Mouse (Mus musculus) cerebellum, postnatal 4 days (tissue): ENCODE measurements at regions not wholly inside any gene's neighbourhood (a gene's known extent, or its start where the extent isn't known, plus 50 kb on each side); places are given as distances from the start of the nearest gene placed in this dataset.
A peak's percentile ranks its signal among the peaks of the same experiment; 100 is the strongest.
"Not testable (repeated sequence)": the region's sequence is repeated elsewhere in the genome, so short reads cannot be mapped to it uniquely, and the experiment has no call there.

ENCODE experiments used
- DNase-seq, 2 experiments: peaks; one replicate each; pipeline ENCODE4 v3.0.0; 2022; ENCODE audit warnings: low spot score in 2 of 2, mixed read lengths in 1 of 2

DNA sequence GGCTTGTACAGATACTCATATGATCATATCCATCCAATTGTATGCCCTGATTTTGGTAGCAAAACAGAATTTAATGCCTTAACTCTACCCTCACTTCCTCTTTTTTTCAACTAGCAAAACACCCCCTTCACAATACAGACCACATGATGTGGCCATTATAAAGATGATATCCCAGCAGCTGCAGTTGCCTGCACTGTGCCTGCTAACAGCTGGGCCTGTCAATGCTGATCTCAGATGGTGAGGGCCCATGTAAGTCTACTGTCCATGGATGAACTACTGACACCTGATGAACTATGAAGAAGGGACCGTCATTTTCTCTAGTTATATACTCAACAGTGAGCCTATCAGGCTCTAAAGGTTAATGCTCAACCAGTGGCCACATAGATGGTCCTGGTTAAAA lies 191.8 kb upstream of the Fmr1 start:
- no peak for DNase-seq

DNA sequence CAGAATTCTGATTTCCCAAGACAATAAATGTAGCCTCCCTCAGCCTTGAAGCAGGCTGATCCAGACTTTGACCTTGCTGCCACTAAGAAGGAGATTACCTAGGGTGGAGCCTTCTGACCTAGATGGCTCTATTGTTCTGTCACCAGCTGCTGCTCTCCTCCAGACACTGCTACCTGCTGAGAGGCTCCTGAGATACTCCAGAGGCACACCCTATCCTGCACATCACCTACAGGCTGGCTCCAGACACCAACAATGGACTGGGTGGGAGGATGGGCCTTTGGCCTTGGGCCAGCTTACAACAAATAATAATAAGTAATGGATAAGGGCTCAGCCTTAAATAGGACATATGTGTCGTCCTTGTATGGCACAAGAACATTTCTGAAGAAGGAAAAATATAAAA lies 186.3 kb upstream of the Fmr1 start:
- DNase-seq = not testable (repeated sequence)

DNA sequence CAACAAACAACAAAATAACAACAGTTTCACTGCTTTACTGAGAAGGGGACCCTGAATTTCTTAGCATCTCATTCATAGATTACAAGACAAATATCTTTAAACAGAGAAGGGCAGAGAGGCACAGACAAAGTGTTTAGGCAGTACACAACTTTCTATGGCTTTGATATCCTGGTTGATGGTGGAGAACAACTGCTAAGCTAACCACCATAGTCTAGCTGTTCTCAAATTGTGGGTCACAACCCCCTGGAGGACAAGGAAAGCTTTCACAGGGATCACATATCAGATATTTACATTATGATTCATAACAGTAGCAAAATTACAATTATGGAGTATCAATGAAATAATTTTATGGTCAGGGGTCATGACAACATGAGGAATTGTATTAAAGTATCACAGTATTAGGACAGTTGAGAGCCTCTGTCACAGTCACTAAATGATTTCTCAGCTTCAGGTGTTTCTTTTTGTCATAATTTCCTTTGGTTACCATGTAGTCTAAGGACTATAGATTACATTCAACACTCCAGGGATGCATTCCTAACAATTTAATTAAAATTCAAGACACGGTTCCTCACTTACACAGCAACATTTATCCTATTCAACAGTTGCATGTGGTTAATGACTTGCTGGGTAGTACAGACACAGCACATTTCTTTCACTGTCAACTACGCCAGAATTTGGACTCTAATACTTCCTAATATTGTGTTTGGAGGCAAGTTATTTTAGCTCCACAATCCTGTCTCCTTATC lies 183.8 kb upstream of the Fmr1 start:
- DNase-seq = no peak

DNA sequence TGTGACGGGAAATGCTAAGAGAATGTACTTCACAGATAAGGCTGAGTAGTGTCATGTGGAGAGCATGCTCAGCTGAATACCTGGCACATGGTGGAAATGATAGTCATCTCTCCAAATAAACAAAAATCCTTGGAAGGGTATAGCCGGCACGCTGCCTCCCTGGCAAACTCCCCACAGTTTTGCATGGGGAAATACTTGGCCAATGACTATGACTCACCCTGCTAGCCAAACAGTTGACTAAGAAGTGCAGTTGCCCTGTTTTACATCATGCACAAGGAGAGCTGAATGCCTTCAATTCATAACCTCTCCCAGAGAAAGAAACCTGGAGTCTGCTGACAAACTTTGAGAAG lies 183.2 kb upstream of the Fmr1 start:
- peak in 1 of 2 experiments; percentile 1 for DNase-seq

DNA sequence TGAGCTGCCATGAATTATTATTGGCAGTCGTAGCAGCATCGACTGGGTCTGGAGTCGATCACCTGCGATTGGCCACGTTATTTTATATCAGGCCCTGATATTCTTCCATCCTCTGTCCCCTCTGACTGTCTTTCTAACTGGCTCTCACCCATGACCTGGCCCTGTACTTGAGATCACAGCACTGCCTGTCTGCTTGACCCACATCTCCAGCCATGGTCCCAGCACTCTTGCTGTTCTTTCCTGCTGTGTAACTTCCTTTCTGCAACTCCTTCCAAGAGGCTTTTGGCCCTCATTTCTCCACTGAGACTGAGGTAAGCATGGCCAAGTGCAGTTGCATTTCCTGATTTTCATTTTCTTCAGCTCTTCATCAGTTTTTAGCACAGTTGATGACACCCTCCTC lies 182.6 kb upstream of the Fmr1 start:
- no peak for DNase-seq

DNA sequence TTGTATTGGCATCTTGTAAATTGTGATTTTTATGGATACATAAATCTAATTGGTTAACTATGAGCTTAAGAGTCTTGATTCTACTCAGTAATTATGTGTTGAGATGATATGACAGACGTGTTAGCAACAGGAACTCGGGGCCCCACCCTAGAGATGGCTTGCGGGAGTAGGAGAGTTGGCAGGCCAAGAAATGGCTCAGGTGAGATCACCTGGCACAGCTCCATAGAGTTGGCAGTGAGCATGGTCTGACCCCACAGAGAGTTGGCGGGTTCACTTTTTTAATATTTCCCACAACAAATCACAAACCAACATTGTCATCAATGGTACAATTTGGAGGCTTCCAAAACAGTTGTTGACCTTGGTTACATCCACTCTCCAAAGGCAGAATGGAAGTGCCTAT lies 180.5 kb upstream of the Fmr1 start:
- no peak for DNase-seq

DNA sequence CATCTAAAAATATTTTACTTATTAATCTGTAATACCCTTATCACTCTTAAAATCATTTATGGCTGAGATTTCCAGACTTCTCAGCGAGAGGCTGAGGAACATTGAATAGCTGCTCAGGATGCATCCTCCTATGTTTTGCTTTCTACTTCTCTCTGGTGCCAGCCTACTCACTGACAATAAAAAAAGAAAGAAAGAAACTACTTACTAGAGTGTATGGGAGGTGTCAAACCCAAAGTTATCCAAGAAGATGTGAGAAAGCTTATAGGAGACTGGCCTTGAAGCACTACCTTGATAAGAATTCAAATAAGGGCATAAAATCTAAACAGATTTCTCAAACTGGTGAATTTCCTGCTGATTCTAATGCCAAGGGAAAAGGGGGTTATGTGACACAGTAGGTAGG lies 175.4 kb upstream of the Fmr1 start:
- DNase-seq = no peak

DNA sequence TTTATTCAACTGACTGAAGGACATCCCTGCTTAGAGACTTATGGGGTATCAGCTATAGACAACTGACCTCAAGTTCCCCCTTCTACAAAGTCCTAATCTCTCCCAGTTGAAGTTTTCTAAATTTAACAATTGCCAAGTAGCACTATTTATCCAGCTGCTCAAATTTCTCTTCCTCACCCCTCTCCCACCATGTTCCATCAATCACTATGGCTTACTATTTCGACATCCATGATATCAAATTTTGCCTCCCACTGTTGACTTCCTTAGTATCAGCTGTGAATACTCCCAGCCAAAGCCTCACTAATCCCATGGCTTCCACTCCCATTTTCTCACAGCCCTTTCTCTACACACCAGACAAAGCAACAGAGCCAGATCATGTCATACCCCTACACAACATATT lies 170.7 kb upstream of the Fmr1 start:
- DNase-seq = no peak

DNA sequence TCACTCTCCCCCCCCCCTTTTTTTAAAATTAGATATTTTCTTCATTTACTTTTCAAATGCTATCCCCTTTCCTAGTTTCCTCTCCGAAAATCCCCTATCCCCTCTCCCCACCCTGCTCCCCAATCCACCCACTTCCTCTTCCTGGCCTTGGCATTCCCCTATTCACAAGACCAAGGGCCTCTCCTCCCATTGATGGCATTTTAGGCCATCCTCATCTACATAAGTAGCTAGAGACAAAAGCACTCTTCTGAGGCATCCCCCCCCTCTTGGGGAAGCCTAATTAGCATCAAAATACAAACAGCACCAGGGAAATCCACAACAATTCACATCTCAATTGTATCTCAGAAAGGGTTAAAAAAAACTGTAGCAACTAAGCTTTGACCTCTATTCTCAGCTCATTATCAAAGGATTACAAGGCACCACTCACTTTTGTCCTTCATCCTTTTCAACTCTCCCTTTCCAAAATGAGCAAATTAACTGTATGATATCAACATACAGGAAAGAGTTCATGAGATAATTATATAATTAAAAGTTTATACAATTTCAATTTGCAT lies 166.1 kb upstream of the Fmr1 start:
- DNase-seq = no peak

DNA sequence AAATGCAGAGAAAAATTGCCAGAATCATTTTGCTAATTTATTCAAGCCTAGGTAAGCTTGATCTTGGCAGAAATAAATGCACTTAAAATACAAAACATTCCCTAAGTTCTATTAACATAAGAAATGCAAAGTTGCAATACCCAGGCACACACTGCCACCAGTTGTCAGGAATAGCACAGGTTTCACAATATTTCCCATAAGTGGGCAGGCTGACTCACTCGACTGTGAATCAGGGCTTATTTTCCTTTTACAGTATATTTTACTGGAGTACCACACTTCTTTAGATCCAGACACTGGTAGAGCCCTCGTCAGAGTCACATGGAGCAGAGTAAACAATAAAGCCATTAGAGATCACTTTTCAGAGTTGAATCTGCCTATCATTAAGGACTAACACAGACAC lies 131.8 kb upstream of the Fmr1 start:
- no peak for DNase-seq

DNA sequence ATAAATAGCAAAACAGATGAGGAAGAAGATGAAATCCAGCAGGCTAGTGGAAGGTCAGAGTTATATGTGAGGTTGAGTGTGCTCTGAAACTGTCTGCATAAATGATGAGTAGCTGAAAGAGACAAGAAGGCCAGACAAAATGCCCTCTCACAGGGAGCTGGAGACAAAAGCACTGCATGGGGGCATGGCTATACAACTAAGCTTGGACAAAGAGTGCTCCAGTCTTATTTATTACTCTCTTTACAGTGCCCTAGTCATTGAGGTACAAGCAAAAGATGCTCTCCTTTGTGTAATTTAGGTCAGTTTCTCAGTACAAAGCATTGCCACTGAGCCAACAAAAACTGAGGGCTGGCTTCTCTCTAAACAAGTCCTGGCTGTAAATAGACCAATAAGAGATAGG lies 124.3 kb upstream of the Fmr1 start:
- no peak for DNase-seq

DNA sequence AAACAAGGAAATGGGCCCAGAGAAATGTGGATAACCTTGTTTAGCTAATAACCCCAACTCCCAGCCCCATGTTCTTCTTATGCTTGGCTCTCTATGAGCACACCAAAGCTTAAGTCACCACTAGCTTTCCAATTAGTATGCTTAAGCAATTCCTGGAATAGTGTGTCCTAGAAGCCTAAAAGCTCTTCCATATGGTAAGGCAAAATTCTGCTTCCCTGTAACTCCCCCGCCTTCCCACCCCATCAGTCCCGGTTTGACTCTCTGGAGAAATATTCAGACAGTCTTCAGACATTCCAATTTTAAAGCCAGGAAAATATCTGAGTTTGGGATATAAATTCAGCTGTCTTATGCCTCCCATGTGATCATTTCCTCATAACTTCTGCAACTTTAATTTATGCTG lies 120.6 kb upstream of the Fmr1 start:
- DNase-seq = no peak

DNA sequence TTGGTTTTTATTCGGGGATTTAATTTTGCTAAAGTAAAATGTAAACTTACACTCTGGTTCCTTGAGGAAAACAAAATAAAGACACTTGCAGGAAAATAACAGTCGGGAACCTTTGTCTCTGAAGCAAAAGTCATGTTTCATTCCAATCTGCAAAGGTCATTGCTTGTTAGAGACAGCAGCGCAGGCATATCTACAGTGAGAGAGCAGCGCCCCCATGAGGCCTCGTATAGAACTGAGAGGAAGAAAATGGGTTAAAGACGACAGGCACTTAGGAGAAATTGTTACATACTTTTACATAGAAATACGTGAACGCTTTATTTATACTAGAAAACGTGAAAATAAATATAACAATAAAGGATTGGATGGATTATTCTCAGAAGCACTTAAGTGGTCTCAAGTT lies 93.1 kb upstream of the Fmr1 start:
- peak; percentile 29 to 45 for DNase-seq

DNA sequence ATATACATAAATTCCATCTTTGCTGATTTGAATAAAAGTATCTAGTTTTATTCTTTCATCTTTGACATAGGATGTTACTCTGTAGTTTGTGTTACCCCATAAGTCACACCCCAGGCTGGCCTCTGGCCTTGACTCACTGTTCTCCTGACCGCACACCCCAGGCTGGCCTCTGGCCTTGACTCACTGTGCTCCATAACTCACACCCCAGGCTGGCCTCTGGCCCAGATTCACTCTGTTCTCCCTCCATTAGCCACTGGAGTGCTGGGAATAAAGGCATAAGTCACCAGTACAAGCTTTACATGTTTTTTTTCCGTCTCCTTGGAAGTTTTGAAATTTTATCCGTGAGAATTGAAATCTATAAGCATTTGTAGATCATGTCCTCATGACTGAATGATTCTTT lies 56.2 kb upstream of the Fmr1 start:
- no peak for DNase-seq
